Mouse (Mus musculus) heart, postnatal 14 days (tissue): Measurements from ENCODE around the gene Olfr297. TPM values are rescaled to one million over a fixed set of nuclear protein-coding genes. Genes with fewer than 3 reads are reported as not detected.

Experiments
- DNase-seq, 2 experiments: peaks; one replicate each; pipeline ENCODE4 v3.0.0; 2021 to 2022
- intact Hi-C: fragments of 180-260 bp; cut with DNase I; formaldehyde crosslinking; loops from one replicate; pipeline ENCODE4 v1.15.1; 2025
- long read RNA-seq, 2 experiments: library from polyadenylated mRNA; stranded (forward); transcript quantifications; one replicate each; pipeline ENCODE4 v2.0.0; 2021
- total RNA-seq, 2 experiments: library from RNA; stranded (reverse); gene quantifications; 2 replicates each; pipeline ENCODE4 v1.2.3; 2021

The Olfr297 gene
- total RNA-seq, result not detected
- long read RNA-seq, experiment 1, result 0 reads
- long read RNA-seq, experiment 2, result 0 reads

GRCm38 (mm10) chr7:86519668-86520067, at the start of gene Olfr297:
Olfr297 (plus strand) TSS chr7:86519968.
- no peak for DNase-seq
- intact Hi-C loops, result no loop called here

DNA sequence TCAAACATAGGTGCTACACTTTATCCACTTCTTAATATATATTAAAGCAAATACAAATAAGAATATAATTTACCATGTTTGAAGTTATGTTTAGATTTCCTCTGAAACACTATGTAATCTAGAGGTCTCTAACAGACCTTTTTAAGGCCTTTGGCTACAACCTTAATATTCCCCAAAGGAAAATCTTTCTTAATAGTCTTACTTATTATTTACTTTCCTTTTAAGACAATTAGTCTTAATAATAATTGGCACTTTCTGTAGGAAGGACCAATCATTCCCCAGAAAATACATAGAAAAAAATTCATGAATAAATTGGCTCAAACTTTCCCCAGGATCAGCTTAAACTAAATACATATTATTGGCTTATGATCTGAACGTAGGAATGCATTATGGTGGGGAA, 27.4 kb upstream of the Olfr297 start, which contains the start of gene Olfr298:
Gene Olfr298 (minus strand): TSS at position 101 of the 400 bp plus-strand sequence.
- intact Hi-C loops, result no loop called here
- DNase-seq, result no peak

Other genes starting within 250 kb of the Olfr297 start
- gene Olfr310, start 242.8 kb upstream of the Olfr297 start, total RNA-seq, result not detected
- not detected for gene Olfr309, start 206.3 kb upstream of the Olfr297 start, total RNA-seq
- gene Olfr308, start 194.3 kb upstream of the Olfr297 start, total RNA-seq, result not detected
- not detected for gene Olfr307, start 182.4 kb upstream of the Olfr297 start, total RNA-seq
- not detected for gene Olfr305, start 153.0 kb upstream of the Olfr297 start, total RNA-seq
- gene Olfr304, start 133.3 kb upstream of the Olfr297 start, total RNA-seq, result not detected
- gene Olfr303, start 122.2 kb upstream of the Olfr297 start, total RNA-seq, result not detected
- not detected for gene Olfr301, start 116.1 kb upstream of the Olfr297 start, total RNA-seq
- gene Olfr299, start 60.0 kb upstream of the Olfr297 start, total RNA-seq, result not detected
- not detected for gene Olfr298, start 27.5 kb upstream of the Olfr297 start, total RNA-seq
- not detected for gene Olfr295, start 63.9 kb downstream of the Olfr297 start, total RNA-seq
- not detected for gene Olfr294, start 96.7 kb downstream of the Olfr297 start, total RNA-seq
- not detected for gene Olfr293, start 129.1 kb downstream of the Olfr297 start, total RNA-seq
- not detected for gene Olfr292, start 168.4 kb downstream of the Olfr297 start, total RNA-seq